Mouse (Mus musculus) heart, postnatal 0 days (tissue): Measurements from ENCODE around the gene Rmdn2. TPM values are rescaled to one million over a fixed set of nuclear protein-coding genes. Genes with fewer than 3 reads are reported as not detected.

Experiments used
- ATAC-seq: fragments of 200-750 bp; cut with Nextera tagmentation; 2 replicates; pipeline ENCODE4 v1.8.0; 2017; ENCODE audit warnings: low read depth, moderate number of reproducible peaks, moderate library complexity; ENCODE audit not compliant: insufficient read depth
- DNase-seq: peaks from one replicate; pipeline ENCODE4 v3.0.0-alpha.2; 2016; ENCODE audit warnings: low spot score
- H3K27ac ChIP-seq: fragments of 300-500 bp; sonication (generic); 2 replicates; pipeline ENCODE4 v1.5.1; 2014; ENCODE audit warnings: low read depth, mild to moderate bottlenecking
- H3K27me3 ChIP-seq: fragments of 300-500 bp; sonication (generic); 2 replicates; pipeline ENCODE4 v1.6.1; 2014; ENCODE audit warnings: low read length, mixed read lengths; ENCODE audit not compliant: control insufficient read depth, insufficient read depth
- H3K36me3 ChIP-seq: fragments of 300-500 bp; sonication (generic); replicated peaks from 2 replicates; pipeline ENCODE4 v1.6.1; 2014; ENCODE audit warnings: low read length, mixed read lengths; ENCODE audit not compliant: control insufficient read depth, insufficient read depth
- H3K4me1 ChIP-seq: fragments of 300-500 bp; sonication (generic); 2 replicates; pipeline ENCODE4 v1.6.1; 2014; ENCODE audit warnings: antibody characterized with exemption; ENCODE audit not compliant: control insufficient read depth, insufficient read depth
- H3K4me2 ChIP-seq: fragments of 300-500 bp; sonication (generic); 2 replicates; pipeline ENCODE4 v1.6.1; 2014; ENCODE audit warnings: low read depth, mild to moderate bottlenecking, low read length, moderate library complexity
- H3K4me3 ChIP-seq: fragments of 300-500 bp; sonication (generic); 2 replicates; pipeline ENCODE4 v1.5.1; 2014; ENCODE audit warnings: low read depth, low read length
- H3K9ac ChIP-seq: fragments of 300-500 bp; sonication (generic); replicated peaks from 2 replicates; pipeline ENCODE4 v1.6.1; 2014; ENCODE audit warnings: low read depth, low read length, mixed read lengths
- H3K9me3 ChIP-seq: fragments of 300-500 bp; sonication (generic); replicated peaks from 2 replicates; pipeline ENCODE4 v1.6.1; 2016; ENCODE audit warnings: low read length; ENCODE audit not compliant: control insufficient read depth
- CTCF ChIP-seq: IDR thresholded peaks from 2 replicates; pipeline ENCODE4 v1.5.1; 2016; ENCODE audit warnings: antibody characterized with exemption, control low read depth, low read depth
- EP300 ChIP-seq: IDR thresholded peaks from 2 replicates; pipeline ENCODE4 v1.6.1; 2016; ENCODE audit warnings: antibody characterized with exemption, low read depth
- WGBS: fragments of 180-500 bp; shearing (Covaris S2); extraction: QIAGEN DNeasy Blood & Tissue Kit; methylation state at CpG from one replicate; pipeline ENCODE4 v1.1.7; 2014; 5-methylcytosine and 5-hydroxymethylcytosine counted together
- polyA plus RNA-seq: library from polyadenylated mRNA; unstranded; fragments of >200 nt; fragmentation: Nextera tagmentation; extraction: Ambion mirVana; gene quantifications from 2 replicates; pipeline ENCODE4 v1.2.1, GENCODE M21; 2015
- total RNA-seq: library from RNA; depleted of rRNA; stranded (reverse); fragments of >200 nt; gene quantifications from 2 replicates; pipeline ENCODE4 v1.2.3, GENCODE M21; 2014; ENCODE audit warnings: low replicate concordance; rRNA removed

The Rmdn2 gene
- total RNA-seq (3.0 and 4.9 TPM in 2 replicates), polyA plus RNA-seq (11.4 and 12.0 TPM in 2 replicates)

- ATAC-seq (no peak), DNase-seq (no peak)
- Histone ChIP-seq H3K9me3 (no peaks in the 10 kb centered on the region), H3K36me3 (no peaks in the 10 kb centered on the region), H3K4me1 (no peaks in the 10 kb centered on the region; the same call in 1 of the 2 replicates), H3K27ac (no peak within 1 kb of the TSS), H3K27me3 (no peaks in the 10 kb centered on the region), H3K4me3 (no peak within 1 kb of the TSS), H3K9ac (no peak within 1 kb of the TSS), H3K4me2 (no peak within 1 kb of the TSS)
- TF ChIP-seq EP300 = no peak
- no peak for TF ChIP-seq CTCF
- WGBS = 66% methylated on average over 4 of the region's 4 CpGs
Measured at GRCm38 (mm10) chr17:79611545-79611944, at the start of gene Rmdn2. TSS of gene Rmdn2 (plus strand) at chr17:79611863.

- H3K9me3 ChIP-seq = peaks cover 23% of the 10 kb centered on the region
- WGBS = 34% methylated on average over 7 of the region's 7 CpGs
- H3K36me3 ChIP-seq = no peaks in the 10 kb centered on the region
- H3K4me2 ChIP-seq = no peak overlapping the region
- no peak overlapping the region for H3K27ac ChIP-seq
- no peak for TF ChIP-seq EP300
- TF ChIP-seq CTCF = no peak
- H3K4me1 ChIP-seq = no peaks in the 10 kb centered on the region
- no peak overlapping the region for H3K4me3 ChIP-seq
- DNase-seq (no peak), ATAC-seq (no peak)
- H3K9ac ChIP-seq = no peak overlapping the region
- H3K27me3 ChIP-seq = no peaks in the 10 kb centered on the region
Measured at GRCm38 (mm10) chr17:79563067-79563620, 48.5 kb upstream of the Rmdn2 start.

DNA sequence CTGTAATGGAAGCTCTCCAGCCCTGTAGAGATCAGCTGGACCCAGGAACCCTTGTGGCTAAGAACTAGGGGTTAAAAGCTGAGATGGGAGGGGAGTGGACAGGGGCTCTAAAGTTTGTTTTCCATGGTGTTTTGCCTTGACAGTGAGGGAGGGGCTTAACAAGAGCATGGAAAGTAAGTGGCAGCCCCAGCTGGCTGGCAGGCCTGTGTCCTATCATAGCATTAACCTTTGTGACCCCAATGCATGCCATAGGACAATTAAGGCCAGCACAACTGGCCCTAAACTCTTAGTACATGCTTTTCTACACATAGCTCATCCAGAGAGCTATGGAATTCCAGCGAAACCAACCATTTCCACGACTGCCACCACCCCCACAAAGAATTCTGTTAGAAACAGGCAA, 47.9 kb upstream of the Rmdn2 start:
- no peaks in the 10 kb centered on the region for H3K27me3 ChIP-seq
- H3K36me3 ChIP-seq = no peaks in the 10 kb centered on the region
- TF ChIP-seq CTCF = no peak
- no peak for TF ChIP-seq EP300
- H3K4me3 ChIP-seq = no peak overlapping the region
- H3K9ac ChIP-seq = no peak overlapping the region
- H3K4me1 ChIP-seq = no peaks in the 10 kb centered on the region
- DNase-seq (no peak), ATAC-seq (no peak)
- H3K9me3 ChIP-seq = peaks cover 23% of the 10 kb centered on the region
- whole genome bisulfite sequencing = 70% methylated on average over 2 of the region's 2 CpGs
- H3K4me2 ChIP-seq = no peak overlapping the region
- no peak overlapping the region for H3K27ac ChIP-seq

GRCm38 (mm10) chr17:79565241-79565961, 46.3 kb upstream of the Rmdn2 start:
- WGBS = 38% methylated on average over 9 of the region's 9 CpGs
- TF ChIP-seq CTCF = no peak
- no peak for TF ChIP-seq EP300
- no peak for ATAC-seq

GRCm38 (mm10) chr17:79568401-79568800, 43.3 kb upstream of the Rmdn2 start:
- Histone ChIP-seq H3K9me3 (no peaks in the 10 kb centered on the region), H3K27ac (no peak overlapping the region), H3K4me3 (no peak overlapping the region), H3K4me1 (no peaks in the 10 kb centered on the region), H3K27me3 (no peaks in the 10 kb centered on the region), H3K4me2 (no peak overlapping the region), H3K36me3 (no peaks in the 10 kb centered on the region), H3K9ac (no peak overlapping the region)
- ATAC-seq (no peak), DNase-seq (peak; percentile 24)
- TF ChIP-seq CTCF (peak; percentile 40), EP300 (no peak)
- WGBS = 78% methylated on average over 1 of the region's 1 CpGs

More at GRCm38 (mm10) chr17:79565241-79565961, 46.3 kb upstream of the Rmdn2 start:
- Histone ChIP-seq H3K4me1 (no peaks in the 10 kb centered on the region), H3K9ac (no peak overlapping the region), H3K27me3 (no peaks in the 10 kb centered on the region), H3K9me3 (peaks cover 8% of the 10 kb centered on the region), H3K4me3 (no peak overlapping the region), H3K27ac (no peak overlapping the region), H3K36me3 (no peaks in the 10 kb centered on the region), H3K4me2 (no peak overlapping the region)
- DNase-seq = no peak

DNA sequence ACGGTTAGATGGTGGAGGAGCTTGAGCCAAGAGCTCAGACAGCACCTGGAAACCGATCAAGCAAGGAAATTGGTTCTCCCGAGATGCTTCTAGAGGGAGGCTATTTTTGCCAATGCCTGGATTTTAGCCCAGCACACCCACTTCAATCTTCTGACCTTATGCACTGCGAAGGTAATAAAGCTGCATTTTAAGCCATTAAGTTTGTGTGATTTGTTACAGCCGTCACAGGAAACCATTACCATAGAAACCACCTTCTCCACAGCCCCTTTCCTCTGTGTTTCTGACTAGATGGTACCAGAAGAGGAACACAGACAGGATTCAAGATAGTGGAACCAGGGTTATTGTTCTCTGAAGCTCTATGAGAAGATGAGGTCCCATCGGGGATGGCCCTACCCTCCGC, 33.3 kb upstream of the Rmdn2 start:
- ATAC-seq (no peak), DNase-seq (no peak)
- Histone ChIP-seq H3K4me2 (no peak overlapping the region), H3K4me1 (no peaks in the 10 kb centered on the region), H3K9ac (no peak overlapping the region), H3K27me3 (no peaks in the 10 kb centered on the region), H3K36me3 (no peaks in the 10 kb centered on the region), H3K27ac (no peak overlapping the region), H3K9me3 (no peaks in the 10 kb centered on the region), H3K4me3 (no peak overlapping the region)
- WGBS = 60% methylated on average over 7 of the region's 7 CpGs
- TF ChIP-seq EP300 (no peak), CTCF (no peak)
